Mouse (Mus musculus) kidney, adult 8-10 months (tissue): ENCODE results near the gene Ggct.

ENCODE experiments used
- DNase-seq, 2 experiments: peaks; one replicate each; pipeline ENCODE4 v3.0.0; 2022

The Ggct gene

DNA sequence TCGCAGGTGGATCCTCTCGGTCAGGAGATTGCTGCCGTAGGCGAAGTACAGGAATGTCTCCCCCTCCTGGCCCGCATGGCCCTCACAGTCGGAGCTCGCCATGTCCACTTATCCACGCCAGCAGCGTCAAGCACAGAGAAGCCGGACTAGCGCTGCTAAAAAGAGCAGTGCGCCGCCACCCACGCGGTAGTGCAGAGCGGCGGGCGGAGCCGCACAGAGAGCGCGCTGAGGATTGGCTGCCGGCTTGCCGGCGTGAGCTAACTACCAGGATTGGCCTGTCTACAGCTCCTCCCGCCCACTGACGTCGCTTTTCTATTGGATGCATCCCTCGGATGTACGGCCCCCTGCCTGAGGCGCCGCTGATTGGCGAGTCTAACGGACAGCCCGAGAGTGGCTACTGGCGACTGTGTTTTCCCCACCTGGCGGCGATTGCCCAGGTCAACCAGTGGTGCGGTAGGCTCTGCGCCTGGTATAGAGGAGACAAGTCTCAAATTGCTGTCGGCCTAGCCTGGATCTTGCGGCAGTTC lies at the start of gene Ggct:
Gene Ggct (minus strand): TSS at position 217 of the 527 bp plus-strand sequence.
- DNase-seq, result peak; percentile 97 to 98

DNA sequence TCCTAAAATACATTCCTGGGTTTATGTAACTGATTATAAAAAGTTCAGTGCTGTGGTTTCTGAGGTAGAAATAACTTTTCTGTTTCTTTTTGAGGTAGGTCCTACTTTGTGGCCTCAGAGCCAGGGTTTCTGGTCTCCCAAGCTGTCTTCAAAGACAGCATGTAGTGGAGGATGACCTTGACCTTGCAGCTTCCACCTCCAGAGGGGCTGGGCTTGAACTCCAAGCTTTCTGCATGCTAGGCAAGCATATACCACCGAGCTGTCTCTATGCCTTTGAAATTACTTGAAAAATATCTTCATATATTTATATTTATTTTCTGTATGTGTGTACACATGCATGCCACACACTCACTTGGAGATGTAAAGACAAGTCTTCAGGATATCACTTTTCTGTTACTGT lies 47.3 kb upstream of the Ggct start:
- DNase-seq, result no peak

DNA sequence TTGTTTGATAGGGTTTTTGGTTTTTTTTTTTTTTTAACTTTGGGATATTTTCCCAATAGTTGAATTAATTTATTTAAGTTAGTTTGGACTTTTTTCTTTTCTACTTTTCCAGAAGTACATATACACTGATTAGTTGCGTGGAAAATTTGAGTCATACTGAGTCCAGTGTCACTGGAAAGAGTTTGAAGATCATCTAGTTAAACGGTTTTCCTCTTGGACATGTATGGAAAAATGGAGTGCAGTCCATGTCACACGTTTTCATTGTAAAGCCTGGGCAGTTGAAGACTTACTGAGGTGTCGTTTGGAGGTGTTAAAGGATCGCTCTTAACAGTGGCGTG lies 46.7 kb upstream of the Ggct start:
- no peak for DNase-seq

DNA sequence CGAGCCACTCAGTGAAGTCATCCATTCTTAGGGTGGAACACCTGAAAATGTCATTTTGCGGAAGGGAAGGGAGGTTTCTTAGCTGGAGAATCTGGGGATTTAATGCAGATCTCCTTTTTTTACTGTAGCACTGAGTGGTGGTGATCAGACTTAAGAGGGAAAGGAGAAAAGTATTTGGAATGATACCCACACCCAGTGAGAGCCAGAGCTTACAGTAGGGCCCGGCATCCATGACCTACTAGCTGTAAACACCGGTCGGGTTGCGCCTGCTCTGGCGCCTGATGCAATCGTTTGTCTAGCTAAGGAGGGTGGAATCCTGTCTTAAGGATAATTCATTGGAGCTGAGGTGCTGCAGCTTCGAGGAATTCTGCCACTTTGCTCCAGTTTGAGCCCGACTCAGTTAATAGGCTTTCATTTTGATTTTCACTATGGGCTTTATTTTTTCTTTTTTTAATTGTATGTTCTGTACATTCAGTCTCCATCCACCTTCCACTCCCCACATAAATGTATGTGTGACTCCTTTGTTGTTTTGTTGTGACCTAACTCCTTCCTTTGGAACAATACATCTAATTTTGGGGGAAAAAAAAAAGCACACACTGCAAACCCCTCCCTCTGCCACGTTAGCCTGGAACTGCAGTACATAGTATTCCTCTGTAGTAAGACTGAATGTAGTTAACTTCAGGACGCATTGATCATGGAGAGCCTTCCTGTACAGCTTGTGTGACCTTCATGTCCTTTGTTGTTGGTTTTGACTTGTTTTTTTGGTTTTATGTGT lies 46.1 kb upstream of the Ggct start:
- DNase-seq, result no peak

DNA sequence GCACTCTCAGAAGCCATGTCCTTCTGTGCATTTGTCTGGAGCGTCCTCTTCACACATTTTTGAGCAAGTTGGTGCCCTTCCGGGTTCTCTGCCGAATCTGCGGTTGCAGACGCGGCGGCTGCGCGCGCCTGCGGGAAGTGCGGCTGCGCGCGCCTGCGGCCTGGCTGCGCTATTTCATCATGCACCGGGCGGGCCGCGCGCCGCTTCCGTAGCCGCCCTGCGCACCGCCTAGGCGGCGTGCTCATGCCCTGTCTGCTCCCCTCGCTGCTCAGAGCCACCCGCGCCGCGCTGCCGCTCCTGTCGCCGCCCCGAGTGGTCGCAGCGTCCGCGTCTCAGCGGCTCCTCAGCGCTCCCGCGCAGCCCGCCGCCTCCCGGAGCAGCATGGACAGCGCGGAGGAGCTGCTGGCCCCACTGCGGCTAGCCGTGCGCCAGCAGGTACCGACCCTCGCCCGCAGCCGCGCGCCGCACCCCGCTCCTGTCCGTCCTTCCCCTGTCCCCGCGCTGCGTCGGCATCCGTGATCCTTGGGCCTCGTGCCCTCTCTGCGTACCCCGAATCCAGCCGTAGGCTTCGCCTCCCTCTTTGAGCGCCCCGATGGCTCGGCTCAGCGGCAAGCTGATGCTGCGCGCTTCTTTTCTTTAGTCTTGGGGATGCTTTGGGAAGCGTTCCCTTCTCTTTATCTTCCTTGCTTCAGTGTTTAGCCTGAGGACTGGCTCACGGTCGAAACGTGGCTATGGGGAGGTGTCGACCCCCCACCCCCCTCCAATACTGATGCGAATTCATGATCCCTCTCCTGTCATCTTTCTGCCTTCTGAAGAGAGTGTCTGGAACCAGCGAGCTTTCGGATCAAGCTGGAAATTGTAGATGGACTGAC lies 45.3 kb upstream of the Ggct start, which contains the start of gene Gars:
Gene Gars (plus strand): TSS at position 209 of the 872 bp plus-strand sequence.
- DNase-seq, result peak; percentile 79 to 85

DNA sequence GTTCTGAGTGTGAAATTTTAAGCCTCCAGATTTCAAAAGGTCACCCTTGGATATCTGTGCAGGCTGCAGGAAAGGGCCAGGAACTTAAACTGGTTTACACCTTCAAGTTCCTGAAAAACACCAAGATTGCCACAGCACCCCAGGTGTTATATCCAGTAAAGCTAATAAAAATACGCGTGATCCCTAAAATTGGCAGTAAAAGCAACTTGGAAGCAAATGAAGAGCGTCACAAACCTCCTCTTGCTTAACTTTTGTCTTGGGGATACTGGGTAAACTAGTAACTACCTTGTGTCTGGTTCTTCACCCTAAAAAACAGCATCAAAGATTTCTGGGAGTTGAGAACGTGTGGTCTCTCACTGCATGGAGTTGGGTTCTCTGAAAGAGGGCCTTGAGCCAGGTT lies 44.0 kb upstream of the Ggct start:
- no peak for DNase-seq

DNA sequence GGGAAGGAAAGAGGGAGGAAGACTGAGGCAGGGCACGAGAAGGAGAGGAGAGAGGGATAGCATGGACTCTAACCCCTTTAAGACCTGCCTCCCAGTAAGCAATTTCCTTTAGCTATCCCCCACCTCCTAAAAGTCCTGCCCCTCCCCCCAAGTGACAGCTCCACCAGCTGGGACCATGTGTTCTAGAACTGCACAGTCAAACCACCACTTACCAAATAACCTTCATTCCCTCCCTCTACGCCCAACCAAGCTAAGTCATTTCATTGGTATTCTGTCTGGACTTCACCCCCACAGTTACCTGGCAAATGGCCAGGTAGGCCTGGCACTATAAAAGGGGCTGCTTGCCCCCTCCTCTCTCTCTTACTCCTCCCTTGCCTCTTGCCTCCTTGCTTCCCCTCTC lies 34.9 kb upstream of the Ggct start:
- no peak for DNase-seq

DNA sequence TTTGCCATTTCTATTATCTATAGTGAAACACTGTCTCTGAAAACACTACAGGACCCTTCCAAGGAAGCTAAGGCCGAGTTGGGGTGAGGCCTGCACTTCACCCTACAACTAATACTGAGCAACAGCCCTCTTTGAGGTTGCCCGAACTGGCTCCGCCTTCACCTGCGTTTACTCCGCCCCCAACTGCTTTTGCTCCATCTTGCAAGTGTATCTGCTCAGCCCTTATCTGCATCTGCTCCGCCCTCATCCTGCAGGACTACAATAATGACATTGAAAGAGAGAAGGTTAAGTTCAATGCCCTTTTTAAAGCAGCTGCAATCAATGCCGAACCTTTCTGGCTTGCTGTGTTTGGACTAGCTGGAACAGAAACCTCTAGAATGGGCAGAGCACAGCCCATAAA lies 29.1 kb upstream of the Ggct start:
- DNase-seq, result no peak

DNA sequence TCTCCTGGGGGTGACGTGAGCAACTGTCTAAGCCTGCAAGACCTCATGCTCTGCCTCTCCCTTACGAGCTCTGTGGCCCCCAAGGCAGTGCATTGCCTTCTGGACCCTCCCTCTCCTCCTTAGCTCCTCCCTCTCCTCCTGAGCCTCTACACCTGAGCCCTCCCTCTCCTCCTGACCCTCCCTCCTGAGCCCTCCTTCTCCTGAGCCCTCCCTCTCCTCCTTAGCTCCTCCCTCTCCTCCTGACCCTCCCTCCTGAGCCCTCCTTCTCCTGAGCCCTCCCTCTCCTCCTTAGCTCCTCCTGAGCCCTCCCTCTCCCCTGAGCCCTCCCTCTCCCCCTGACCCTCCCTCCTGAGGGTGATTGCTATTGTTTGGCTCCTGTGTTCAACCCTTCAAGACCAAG lies 25.7 kb upstream of the Ggct start:
- DNase-seq, result no peak

DNA sequence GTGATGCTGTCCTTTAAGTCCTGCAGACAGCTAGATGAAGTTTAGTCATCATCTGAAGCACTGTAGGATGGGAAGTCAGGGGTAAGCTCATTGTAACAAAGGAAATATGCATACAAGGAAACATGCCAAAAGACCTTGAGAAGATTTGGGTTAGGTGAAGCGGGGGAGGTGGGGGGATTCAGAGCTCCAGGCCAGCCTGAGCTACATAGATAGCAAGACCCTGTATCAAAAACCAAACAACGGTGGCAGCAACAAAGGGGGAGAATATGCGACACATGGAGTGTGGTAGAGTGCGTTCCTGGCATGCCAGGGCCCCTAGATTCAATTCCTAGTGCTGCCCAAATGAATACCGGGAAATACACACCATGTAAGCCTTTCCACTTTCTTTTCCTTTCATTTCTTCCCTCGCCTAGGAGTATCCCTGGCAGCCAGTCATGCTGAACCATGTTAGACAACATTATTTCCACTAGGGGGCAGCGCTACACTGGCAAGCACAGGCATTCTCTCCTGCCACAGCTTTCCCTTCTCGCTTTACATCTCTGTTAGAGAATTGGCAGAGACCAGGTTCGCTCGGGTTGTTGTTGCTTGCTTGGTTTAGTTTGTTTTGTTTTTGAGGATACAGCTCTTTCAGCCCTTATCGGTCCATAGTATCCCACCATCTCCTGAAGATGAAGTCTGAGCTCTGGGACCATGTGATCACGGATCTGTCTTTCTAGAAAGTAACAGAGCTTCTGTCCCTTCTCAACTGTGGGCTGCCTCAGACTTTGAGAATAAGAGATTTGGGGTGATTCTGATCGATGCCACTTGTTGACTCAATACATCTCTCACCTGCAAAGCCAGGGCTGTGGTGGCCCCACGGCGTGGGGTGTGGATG lies 24.2 kb upstream of the Ggct start:
- DNase-seq, result peak; percentile 63 to 65

DNA sequence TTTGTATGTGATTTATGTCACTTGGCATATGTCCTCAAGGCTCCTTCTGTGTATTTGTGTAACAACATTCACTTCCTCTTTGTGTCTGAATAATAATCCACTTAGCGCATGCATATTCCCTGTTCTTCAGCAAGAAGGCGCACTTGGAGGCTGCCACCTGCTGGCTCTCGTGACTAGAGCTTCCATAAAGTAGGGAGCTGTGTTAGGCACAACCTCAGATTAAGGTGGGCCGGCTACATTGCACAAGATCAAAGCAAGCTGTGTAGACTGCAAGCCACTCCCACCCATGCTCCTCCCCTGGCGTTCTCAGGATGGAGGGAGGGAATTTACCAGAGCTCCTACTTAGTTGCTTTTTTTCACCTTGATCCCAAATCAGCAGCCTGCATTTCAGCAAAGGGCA lies 23.5 kb upstream of the Ggct start:
- peak; percentile 65 to 72 for DNase-seq

DNA sequence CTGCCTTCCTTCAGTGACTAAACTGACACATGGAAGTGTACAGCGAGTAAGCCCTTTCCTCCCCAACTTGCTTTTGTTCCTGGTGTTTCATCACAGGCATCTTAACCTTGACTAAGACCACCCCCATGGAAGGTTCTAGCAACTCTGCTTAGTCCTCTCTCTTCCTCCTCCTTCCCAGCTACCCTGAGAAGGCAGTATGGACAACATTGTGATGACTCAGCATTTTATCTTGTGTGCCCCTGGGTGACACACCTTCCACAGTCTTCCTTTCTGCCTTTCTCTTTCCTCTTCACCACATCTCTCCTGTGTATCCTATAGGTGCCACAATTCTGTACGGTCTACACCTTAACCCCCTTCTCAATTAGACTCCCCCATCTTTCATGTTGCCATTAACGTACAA lies 21.4 kb upstream of the Ggct start:
- DNase-seq, result no peak

DNA sequence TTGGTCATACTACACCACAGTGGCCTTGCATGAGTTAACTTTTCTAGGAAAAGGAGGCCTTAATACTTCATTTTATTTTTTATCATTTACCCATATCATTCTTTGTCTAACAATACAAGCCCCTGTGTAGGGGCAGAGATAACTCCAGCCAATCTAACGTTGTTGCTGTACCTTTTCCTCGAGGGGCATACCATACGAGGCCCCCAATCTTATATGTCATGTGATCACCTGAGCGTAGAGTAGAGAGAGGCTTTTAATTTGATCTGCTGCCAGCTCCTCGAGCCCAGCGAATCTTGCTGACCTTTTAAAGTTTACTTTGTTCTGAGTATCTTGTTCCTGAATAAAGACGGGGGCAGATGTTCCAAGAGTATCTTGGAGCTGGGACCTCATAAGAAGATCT lies 19.8 kb upstream of the Ggct start:
- DNase-seq, result no peak

DNA sequence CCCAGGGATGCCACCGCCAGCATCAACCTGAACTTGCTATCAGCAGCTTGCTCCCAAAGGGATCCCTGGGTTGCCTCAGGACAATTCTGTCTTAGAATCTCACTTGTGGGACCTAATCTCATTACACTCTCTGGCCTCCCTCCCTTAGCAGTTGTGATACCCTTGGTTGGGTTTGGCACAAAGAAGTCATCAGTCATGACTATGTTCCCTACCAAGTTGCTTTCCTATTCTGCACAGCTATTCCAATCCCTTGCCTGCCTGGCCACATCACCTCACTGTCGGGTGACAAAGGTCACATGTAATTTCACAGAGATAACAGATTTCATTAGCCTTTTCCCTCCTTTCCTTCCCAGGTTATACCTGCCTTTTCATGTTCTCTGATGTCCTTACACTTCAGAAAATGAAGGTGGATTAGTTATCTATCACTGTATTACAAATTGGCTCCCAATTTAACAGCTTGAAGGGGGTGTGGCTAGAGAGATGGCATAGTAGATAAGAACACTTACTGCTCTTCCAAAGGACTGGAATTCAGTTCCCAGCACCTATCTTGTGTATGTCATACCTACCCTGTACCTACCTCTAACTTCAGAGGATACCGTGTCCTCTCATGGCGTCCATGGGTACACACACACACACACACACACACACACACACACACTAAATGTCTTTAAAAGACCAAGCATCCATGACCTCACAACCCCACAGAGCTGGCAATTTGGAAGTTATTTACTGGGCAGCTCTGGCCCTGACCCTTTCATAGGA lies 17.8 kb upstream of the Ggct start:
- DNase-seq, result no peak

DNA sequence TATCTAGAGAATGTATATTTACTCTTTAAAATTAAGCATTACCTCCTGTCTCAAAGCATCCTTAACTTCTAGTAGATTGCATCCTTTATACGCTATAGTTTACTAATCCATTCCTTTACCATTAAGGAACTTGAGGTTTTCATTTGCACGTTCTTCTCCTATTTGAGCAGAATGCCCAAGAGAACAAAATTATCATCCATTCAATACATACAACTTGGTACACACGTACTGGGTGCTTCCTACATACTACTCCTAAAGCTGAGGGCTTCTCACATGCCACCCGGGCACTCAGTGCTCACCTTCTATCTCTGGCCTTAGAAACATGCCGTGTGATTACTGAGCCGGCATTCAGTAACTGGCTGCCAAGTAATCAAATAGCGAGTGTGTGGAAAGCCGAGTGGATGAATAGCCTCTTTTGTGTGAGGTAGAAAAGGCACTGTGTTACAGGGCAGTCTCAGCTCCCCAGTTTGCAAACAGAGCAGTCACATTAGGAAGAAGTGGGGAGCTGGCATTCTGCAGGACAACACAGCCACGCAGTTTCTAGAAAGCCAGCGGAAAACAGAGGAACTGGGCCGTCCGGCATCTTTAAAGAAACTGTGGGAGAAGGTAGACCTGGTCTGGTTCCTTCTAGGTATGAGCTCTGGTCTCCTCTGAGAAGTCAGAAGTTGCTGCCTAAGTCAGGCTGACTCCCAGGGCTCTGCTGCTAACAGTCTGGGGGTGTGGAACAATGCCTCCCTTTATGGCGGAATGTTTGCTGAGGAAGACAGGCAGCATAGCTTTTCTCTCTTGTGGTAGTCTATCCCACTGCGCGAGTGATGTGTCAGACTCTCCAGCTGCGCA lies 16.9 kb upstream of the Ggct start:
- no peak for DNase-seq

DNA sequence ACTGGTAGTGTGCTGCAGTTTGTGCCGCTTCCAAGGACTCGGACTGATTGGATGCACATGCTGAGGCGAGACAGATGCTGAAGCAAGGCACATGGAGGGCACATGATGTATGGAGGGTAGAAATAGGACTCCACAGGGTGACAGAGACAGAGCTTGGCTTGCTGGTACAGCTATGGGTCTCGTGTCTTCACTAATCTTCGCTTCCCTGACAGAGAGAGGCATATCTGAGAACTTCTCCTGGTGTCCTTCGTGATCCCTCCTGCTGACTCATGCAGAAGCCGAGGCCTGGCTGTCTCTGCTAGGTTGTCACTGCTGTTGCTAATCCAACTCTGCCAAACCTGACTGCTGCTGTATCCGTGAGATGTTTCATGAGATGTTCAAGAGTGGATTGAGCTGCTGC lies 15.7 kb upstream of the Ggct start:
- no peak for DNase-seq

DNA sequence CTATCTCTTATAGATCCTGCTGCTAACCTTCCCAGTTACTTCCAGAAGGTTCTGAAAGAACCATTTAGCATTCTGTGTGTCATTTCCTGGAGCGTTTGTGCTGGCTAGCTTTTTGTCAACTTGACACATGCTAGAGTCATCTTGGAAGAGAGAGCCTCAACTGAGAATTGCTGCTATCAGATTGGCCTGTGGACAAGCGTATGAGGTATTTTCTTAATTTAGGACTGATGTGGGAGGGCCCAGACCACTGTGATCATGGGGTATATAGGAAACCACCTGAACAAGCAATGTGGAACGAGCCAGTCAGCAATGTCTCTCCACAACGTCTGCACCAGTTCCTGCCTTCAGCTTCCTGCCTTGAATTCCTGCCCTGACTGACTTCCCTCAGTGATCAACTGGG lies 10.8 kb upstream of the Ggct start:
- DNase-seq, result no peak

DNA sequence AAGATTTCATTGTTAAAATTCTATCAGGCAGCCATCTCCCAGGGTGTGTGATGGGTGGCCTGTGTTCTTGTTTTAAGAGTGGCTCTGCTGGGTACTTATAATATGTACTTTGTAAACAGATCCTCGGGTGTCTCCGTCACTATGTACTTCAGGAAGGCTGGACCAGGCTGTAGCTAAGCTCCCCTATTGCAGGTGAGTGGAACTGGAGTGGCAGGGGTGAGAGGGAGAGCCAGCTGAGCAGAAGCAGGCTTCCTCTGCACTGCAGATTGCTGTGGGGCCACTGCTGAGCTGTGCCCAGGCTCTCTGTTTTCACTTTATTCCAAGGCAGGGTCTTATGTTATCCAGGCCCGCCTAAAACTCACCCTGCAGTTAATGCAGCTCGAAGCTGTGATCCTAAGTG lies 9.7 kb upstream of the Ggct start:
- no peak for DNase-seq

DNA sequence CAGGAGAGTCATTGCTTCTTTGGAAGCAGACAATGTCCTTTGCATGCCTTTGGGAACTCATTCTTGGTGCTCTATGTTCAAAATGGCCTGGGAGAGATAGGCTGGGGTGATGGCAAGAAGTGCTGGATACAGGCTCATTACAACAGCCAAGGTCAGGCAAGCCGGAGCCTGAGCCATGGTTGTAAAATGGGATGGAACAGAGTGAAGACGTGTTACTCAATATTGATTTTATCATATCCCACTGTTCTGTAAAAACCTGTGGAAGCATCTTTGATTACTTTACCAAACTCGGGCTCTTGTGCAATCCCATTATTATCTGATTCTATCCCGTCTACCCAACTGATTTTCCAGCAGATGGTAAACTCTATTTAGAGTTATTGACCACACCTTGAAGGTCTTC lies 8.6 kb upstream of the Ggct start:
- DNase-seq, result no peak

DNA sequence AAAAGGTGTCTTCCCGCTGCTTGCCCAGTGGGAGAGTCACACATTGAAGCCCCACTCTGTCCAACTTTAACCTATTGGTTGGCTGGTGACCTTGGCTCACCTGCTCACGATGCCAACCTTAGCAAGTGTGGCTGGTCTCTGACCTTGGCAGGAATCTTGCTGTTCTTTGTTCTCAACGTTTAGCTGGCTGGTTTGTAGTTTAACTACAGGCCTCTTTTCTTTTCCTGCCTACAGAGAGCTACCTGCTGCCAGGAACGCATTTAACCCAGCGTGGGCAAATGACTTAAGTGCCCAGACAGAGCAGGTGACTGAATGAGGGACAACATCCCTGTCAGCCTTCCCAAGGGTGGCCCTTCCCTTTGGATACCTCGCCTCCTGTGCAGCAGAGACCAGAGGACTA lies 5.0 kb upstream of the Ggct start:
- peak; percentile 76 to 86 for DNase-seq

DNA sequence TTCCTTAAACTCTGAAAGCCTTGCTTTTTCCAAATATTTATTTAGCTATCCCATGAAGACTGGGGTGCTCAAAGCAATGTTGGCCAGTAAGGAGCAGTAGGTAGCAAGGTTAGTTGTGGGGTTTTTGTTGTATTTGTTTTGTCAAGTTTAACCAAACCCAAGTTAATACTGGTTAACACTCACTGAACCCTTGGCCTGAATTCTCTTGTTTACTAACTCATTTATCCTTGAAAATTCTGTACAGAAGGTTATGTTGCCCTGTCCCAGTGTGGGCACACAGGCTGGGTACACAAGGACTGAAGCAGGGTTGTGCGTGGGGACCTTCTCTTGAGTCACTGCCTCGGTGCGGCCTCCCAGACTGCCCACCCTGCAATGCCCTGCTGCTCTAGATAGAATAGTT lies 3.6 kb upstream of the Ggct start:
- DNase-seq, result peak; percentile 24 to 45
